Mouse (Mus musculus) CD4-positive helper T cell, adult 2 months (primary cell): ENCODE data around the gene Slc22a14.
"Not testable (repeated sequence)": the region's sequence is repeated elsewhere in the genome, so short reads cannot be mapped to it uniquely, and the experiment has no call there.

ENCODE experiments used
- DNase-seq: peaks from one replicate; pipeline ENCODE4 v3.0.0-alpha.2; 2012; ENCODE audit warnings: low read depth, missing footprints, low spot score

The Slc22a14 gene

DNA sequence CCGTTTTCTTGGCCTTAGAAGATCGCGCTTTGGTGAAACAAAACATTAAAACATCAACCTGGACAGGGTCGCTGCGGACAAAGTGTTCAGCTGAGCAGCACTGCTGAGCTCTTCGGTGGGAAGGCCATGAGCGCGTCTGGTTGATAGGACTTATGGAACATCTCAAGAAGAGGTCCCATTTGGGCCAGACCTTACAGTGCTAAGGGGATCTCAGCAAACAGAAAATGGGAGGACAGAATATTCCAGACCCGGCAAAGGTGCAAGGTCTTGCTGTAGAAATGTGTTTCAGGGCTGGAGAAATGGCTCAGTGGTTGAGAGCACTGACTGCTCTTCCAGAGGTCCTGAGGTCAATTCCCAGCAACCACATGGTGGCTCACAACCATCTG is 42.1 kb downstream of the Slc22a14 start:
- no peak for DNase-seq

- DNase-seq: peak; percentile 100
Observed at GRCm38 (mm10) chr9:119322289-119323259, 42.8 kb downstream of the Slc22a14 start, which contains the start of gene Oxsr1. Oxsr1 (minus strand) TSS chr9:119322427.

DNA sequence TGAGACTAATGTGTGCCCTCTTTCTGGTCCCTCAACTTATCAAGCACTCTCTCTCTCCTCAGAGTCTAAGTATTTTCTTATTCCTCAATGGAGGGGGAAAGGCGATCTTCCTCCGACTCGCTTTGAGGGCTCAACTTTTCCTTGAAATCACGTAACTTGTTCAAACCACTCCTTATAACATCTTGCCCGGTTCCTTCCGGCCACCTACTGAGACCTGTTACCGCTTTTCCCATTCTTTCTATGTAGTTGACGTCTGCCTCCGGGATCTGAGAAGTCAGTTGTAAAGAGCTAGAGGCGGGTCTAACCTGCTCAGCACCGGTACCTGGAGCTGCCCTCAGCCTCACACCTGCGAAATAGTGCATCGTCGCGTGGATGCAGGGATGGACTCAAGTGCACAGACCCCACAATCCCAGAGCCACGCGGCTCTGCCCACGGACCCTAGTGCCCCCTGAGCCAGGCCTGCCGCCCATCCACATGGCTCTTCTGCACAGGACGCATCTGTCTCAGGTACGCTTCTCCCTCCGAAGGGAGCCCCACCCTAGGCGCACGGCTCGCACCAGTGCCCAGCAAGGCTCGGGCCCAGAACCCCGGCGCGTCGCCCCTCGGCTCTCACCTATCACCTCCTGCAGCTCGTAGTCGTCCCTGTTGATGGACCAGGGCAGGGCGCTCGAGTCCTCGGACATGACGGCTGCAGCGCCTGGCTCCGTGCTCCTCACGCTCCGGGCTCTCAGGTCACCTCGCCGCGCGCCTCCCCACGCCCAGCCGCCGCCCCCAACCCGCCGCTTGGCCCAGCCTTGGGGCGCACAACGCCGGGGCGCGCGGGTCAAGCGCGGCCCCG is 43.7 kb downstream of the Slc22a14 start:
- no peak for DNase-seq

GRCm38 (mm10) chr9:119320946-119321345 is 44.4 kb downstream of the Slc22a14 start:
- DNase-seq: no peak

GRCm38 (mm10) chr9:119320446-119320845 is 44.9 kb downstream of the Slc22a14 start:
- DNase-seq: no peak

DNA sequence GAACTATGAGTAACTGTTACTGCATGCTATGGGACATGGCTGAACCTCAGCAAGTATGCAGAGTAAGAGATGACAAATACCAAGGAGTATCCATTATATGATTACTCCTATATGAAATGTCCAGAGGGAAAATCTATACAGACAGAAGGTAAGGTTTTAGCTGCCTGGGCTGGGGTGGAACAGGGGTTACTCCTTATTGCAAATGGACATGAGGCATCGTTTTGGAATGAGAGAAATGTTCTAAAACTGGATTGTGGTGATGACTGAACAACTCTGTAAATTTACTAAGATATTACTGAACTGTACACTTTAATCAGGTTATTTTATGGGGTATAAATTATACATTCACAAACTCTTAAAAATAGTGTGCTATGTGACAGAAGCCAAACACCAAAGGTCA is 46.5 kb downstream of the Slc22a14 start:
- no peak for DNase-seq

GRCm38 (mm10) chr9:119313096-119313495 is 52.3 kb downstream of the Slc22a14 start:
- DNase-seq: no peak

DNA sequence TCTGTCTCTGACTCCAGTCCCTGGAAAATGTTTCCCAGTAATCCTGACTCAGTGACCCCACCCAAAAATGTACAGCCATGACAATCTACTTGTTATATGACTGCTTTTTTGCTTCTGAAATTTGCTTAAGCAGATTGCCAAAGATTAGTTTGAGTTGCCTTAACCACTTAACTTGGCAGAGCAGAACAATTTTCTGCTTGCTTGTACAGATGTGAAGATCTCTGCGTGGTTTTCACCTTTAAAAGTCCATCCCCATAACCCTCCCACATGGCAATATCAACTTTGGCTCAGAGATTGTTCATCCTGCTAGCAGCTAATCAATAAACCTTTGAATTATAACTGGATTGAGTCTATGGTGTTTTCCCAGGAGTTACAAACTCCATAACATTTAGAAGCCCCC is 56.3 kb downstream of the Slc22a14 start:
- DNase-seq: no peak

- no peak for DNase-seq
Observed at GRCm38 (mm10) chr9:119305863-119306262, 59.5 kb downstream of the Slc22a14 start.

GRCm38 (mm10) chr9:119298563-119298962 is 66.8 kb downstream of the Slc22a14 start:
- no peak for DNase-seq

- DNase-seq: no peak
Observed at GRCm38 (mm10) chr9:119297696-119298095, 67.7 kb downstream of the Slc22a14 start.

DNA sequence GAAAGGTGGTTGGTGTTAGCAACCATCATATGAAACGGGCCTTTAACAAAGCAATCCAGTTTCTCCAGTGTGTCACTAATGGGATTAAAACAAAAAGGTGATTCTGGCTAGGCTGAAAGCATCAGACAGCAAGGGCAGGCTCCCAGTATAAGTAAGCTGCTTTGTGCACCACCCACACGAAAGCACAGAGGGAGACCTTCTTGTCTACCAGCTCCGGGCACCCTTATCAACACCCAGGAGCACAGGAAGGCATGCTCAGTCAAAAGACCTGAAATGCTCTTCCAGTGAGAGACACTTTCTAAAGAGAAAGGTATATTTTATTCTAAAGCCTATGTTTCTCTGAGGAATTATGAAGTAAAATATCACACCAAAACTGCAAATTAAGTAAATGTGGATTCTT is 74.6 kb downstream of the Slc22a14 start:
- DNase-seq: no peak

DNA sequence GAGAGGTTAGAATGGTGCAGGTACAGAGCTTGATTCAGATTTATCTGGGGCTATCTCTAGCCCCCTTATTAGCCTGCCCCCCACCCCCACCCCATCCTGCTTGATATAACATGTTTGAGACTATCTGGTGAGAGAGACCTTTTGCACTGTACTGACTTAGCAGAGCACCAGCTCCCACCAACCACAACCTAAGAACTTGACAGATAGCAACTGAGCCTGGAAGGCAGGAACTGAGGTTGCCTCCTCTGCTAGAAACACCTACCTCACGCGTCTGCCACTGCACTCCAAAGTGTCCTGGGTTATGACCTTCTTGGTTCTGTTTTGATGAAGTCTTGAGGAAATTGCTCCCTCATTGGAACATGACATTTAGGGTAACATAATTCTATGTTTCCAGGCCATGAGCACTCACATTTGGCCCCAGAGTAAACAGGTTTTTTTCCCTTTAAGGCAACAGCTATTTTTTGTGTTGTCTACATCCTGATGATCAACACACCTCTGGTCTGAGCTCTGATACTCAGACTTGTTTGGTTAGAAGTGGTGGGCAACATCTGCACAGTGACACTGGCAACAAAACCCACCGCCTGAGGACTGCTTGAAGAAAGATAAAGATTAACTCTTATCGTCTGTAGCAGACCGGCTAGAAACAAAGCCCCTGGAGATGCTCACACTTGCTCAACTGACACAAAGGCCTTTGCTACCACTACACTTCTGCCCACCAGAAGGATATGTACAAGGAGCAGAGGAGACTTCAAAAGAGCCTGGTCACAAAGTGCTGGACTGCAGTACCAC is 84.3 kb downstream of the Slc22a14 start:
- DNase-seq: no peak

GRCm38 (mm10) chr9:119278031-119278430 is 87.3 kb downstream of the Slc22a14 start:
- DNase-seq: no peak

GRCm38 (mm10) chr9:119276321-119276720 is 89.0 kb downstream of the Slc22a14 start:
- DNase-seq: no peak

DNA sequence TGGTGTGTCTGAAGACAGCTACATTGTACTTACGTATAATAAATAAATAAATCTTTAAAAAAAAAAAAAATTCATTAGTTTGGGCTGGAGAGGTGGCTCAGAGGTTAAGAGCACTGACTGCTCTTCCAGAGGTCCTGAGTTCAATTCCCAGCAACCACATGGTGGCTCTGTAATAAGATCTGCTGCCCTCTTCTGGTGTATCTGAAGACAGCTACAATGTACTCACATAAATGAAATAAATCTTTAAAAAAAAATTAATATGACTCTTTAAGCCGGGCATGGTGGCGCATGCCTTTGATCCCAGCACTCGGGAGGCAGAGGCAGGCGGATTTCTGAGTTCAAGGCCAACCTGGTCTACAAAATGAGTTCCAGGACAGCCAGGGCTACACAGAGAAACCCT is 90.5 kb downstream of the Slc22a14 start:
- DNase-seq: not testable (repeated sequence)

GRCm38 (mm10) chr9:119271496-119271895 is 93.9 kb downstream of the Slc22a14 start:
- DNase-seq: no peak

GRCm38 (mm10) chr9:119268588-119269145 is 96.7 kb downstream of the Slc22a14 start:
- peak; percentile 35 for DNase-seq

DNA sequence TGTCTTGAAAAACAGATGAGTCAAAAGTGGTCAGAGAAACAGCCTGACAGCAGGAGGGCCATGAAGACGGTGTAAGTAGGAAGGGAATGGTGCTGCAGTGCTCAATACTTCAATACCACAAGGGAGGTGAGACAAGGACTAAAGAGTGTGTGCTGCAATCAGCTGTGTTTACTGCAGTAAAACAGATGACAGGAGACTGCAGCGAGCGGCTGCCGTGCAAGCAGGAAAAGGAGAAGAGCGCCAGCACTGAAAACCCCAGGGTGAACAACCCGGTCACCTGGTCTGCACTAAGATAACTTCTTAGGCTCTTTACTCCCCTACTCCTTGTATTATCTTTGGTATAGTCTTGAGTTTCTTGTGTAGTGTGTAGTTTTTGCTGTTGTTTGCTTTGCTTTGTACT is 97.2 kb downstream of the Slc22a14 start:
- DNase-seq: peak; percentile 14

- peak; percentile 39 for DNase-seq
Observed at GRCm38 (mm10) chr9:119266121-119266395, 99.3 kb downstream of the Slc22a14 start.

DNA sequence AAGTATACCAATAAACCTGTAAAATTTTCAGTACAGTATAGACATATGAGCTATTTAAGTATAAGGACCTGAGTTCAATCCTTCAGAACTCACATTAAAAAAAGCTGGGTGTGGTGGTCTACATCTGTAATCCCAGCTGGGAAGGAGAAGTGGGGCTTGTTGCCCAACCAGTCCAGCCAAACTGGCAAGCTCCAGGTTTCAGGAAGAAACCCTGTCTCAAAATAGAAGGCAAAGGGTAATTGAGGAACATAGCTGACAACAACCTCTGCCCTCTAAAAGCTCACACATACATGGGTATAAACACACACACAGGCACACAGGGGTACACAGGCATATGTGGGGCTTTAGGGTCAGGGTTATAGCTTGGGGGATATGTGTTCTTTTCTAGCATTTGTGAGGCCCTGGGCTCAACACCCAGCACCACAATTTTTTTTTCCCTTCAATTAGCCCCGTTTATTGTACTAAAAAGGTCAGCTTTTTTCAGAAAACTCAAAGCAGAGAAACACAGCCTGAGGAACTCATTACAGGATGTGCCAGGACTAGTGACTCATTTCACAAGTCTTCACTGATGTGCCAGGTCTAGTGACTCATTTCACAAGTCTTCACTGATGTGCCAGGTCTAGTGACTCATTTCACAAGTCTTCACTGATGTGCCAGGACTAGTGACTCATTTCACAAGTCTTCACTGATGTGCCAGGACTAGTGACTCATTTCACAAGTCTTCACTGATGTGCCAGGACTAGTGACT is 99.8 kb downstream of the Slc22a14 start:
- peak; percentile 55 for DNase-seq
